Mouse (Mus musculus): Measurements from ENCODE around the gene Sox9. TPM values are rescaled to one million over a fixed set of nuclear protein-coding genes. Genes with fewer than 3 reads are reported as not detected.

Gene Sox9
- not detected for polyA plus RNA-seq (2017; shearing (Covaris generic))

DNA sequence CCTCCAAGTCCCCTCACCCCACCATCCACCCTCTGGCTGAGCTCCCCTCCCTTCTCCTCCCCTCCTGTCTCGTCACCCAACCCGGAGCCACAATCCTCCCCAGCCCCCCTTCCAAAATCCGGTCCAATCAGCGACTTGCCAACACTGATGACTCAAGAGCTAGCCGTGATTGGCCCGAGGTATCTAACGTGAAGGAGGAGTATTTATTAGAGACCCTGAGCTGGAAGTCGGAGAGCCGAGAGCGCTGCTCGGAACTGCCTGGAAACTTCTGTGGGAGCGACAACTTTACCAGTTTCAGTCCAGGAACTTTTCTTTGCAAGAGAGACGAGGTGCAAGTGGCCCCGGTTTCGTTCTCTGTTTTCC lies at the start of gene Sox9:
Sox9 (plus strand) TSS at position 231 of the 363 bp plus-strand sequence.

All from CD4-positive, CD25-positive, alpha-beta regulatory T cell (primary cell).